Mouse (Mus musculus) retina, embryonic 14.5 days (tissue): ENCODE results near the gene Bmp5.
"Not testable (repeated sequence)": the region's sequence is repeated elsewhere in the genome, so short reads cannot be mapped to it uniquely, and the experiment has no call there.

Experiments used
- DNase-seq: peaks from one replicate; pipeline ENCODE4 v3.0.0-alpha.2; 2015; ENCODE audit warnings: low spot score

Gene Bmp5

DNA sequence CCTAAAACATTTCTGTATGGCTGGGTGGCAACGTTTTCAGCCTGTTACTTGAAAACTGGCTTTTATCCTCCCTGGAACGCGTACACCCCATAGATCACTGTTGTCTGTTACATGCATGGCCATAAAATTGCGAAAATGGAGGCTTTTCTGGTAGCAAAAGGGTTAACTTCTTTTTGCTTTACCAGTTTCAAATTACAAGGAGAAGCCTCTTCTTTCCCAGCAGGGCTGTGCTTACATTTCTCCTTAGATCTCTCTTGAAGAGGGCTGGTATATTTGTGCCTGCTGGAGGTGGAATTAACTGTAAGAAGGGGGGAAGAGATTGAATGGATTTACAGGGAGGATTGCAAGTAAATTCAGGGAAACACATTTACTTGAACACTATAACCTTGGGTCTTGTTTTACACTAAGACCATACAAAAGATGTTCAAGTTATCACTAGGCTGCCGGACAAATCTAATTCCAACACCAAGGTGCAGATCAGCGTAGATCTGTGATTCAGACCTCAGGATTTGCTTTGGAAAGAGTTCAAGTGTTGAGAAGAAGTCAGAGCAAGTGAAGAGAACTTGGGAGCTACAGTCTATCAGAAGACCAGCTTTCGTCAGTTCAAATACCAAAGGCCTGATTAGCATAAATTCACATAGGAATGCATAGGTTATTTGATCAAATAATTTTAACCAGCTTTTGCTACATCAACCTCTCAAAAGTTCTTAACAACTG lies at the start of gene Bmp5:
Gene Bmp5 (plus strand): TSS at position 236 of the 717 bp plus-strand sequence.
- no peak for DNase-seq

DNA sequence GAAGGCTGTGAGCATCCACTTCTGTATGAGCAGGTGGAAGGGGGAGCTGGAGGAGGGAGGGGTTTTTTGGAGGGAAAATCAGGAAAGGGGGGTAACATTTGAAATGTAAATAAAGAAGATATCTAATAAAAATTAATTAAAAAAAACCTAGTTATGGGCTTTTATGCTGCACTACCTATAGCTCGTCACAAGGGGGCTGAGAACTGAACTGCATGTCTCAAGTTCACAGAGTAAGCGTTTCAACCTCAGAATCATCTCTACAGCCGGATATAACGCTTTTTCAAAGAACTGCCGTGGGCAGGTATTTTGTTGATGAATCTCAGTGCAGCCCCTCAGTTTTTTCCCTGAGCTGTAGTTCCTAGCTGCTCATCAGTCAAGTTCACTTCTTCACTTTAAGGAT lies 15.1 kb upstream of the Bmp5 start:
- peak; percentile 65 for DNase-seq

DNA sequence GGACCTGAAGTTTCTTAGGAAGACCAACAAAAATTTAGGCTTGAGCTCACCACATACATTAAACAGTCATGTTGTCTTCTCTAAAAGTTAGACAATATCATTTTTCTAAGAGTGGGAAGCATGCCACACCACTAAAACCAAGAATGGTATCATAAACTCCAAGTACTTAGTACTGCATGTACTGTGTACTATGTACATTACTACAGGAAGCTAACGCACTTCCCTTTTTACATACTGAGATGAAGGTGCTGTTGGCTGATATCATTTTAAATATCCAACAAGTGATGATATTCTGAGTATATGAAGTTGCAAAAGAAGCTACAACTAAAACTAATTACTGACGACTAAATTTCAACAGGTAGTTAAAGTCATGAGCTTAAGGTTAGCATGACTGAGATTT lies 13.6 kb upstream of the Bmp5 start:
- no peak for DNase-seq

DNA sequence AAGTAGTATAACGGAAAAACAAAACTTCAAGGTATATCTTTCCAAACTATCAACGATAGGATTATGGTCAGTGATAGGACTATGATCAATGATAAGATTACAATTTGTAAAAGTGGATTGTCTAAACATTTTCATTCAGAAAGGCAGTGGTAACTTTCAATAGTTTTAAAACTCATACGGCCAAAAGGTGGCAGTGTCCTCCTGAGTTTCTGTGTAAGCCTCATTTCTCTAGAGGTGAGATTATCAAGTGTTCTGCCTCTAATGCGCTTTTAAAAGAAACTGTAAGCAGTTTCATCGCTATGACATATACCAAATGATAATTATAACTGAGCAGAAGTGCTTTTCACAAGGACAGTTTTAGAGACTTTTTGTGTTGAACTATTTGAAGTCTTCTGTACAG lies 12.7 kb upstream of the Bmp5 start:
- DNase-seq = peak; percentile 71

GRCm38 (mm10) chr9:75764792-75765191 lies 10.4 kb upstream of the Bmp5 start:
- DNase-seq = no peak

- DNase-seq = no peak
These were observed 8.6 kb upstream of the Bmp5 start for GRCm38 (mm10) chr9:75766521-75766920.

DNA sequence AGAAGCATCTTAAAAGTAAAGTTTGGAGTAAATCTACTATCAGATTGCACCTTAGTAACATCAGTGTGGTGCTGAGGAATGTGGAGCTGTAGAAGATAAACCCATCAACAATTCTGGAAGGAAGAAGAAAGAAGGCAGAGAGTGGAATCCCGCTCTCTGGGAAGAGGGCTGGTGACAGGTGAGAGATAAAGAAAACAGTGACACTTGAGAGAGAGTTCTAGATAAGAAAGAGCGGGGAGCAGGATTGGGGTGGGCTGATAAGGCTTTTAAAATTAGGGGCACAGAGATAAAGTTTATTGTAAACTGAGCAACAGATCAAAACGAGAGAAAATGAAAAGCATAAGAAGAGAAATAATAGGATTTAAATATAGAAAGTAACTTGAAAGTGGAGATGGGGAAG lies 6.1 kb upstream of the Bmp5 start:
- no peak for DNase-seq

DNA sequence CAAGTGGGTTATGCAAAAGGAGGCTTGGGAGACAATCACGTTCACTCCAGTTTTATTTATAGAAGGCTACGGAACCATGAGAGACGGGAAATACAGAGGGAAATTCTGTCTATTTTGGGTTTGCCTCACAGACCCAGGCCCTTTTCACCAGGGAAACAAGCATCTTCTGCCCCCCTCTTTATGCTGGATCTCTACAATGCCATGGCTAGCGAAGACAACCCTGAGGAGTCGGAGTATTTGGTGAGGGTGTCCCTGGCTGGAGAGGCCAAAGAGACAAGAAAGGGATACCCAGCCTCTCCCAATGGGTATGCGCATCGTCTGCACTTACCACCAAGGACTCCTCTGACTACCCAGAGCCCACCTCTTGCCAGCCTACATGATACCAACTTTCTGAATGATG lies 989 bp downstream of the Bmp5 start:
- no peak for DNase-seq

DNA sequence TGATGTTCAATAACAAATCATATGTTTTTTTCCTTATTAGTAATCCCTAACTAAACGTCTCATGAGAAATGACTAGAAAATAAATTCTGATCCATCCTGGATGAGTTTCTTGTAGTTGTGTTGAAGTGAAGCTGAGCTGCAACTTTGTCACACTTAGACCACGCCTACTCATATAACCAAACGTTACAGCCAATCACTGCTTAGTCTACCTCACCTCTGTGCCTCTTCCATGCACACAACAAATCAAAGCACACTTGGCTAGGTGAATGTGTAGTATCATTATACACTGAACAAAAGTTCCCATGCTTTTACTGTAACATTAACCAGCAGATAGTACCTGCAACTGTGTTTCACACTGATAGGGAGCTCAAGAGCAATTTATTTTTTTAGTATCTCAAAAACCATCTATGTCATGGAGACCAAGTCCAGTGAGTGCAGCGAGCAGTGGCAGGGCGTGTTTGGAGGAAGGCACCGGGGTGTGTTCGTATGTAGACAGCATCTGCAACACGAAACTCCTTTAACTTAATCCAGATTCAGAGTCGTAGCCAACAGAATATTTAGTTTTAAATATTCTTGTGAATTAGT lies 3.7 kb downstream of the Bmp5 start:
- DNase-seq = no peak

- DNase-seq = no peak
These were observed 5.6 kb downstream of the Bmp5 start for GRCm38 (mm10) chr9:75780558-75781276.

DNA sequence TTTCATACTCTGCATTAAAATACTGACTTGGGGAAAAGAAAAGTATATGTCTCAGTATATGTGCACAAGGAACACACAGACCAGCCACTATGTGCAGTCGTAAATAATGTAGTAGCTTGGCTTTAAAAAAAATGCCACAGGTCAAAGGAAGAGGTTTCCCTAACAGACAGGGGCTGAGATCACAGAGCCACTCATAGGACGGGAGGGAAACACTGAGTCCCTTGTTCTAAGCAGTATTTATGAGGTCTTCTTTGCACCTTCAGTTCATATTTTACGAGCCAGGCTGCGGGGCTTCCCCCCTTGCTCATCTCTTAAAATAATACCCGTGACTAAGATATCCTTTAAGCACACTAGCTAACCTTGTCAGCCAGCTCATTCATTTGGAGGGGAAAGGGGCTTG lies 6.4 kb downstream of the Bmp5 start:
- DNase-seq = no peak

DNA sequence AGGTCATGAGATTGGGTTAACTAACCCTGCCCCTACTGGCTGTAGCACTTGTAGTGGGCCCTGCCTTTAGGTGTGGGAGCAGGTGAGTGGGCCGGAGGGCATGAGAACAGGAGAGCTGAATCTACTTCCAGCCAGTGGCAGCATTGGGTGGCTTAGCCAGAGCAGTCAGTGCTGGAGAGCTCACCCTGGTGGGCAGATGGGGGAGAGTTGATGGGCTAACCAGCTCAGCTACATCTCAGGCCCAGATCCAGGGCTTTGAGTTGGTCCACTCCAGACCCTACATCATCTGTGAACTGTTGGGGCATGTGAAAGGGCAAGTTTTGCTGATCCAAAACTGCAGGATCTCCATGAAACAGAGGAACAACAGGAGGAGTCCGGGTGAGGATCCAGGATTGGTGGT lies 8.4 kb downstream of the Bmp5 start:
- DNase-seq = no peak

GRCm38 (mm10) chr9:75785959-75786358 lies 10.8 kb downstream of the Bmp5 start:
- no peak for DNase-seq

DNA sequence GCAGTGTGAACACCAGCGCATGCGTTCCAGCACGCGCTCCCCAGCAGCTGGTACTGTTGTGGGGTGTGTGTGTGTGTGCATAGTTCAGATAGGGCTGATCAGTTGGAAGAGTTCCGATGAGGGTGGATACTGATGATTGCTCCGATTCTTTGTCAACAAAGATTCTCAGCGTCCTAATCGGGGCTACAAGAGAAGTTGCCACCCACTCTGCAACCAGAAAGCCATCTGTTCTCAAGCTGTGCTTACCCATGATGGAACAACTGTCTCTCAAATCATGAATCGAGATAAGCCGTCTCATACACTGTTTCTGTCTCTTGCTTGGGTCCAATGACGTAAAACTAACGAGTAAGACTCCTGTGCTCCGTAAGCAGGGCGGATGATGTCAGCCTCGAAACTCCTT lies 12.0 kb downstream of the Bmp5 start:
- DNase-seq = no peak

DNA sequence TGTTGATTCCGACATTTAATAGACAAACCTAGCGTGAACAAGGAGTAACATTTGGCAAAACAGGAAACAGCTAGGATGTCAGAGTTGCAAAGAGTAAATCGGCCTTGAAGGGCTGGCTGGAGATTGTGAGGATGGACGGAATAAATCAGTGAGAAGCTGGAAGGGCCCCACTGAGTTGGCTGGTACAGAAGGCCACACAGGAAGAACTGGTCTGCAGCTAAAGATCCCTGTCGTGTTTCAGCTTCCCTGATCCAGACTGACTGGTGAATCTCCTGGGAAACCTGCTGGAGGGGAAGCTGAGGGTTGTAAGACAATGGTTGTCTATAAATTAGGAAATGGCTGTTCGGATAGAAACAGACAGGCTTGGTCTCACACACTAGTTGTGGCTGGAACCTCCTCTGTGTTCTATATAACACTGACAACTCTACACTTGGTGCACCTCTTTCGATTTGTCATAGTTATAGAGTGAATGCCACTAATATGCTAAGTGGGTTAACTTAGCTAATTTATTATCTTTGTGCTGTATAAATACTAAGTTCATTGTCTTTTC lies 14.8 kb downstream of the Bmp5 start:
- peak; percentile 5 for DNase-seq

DNA sequence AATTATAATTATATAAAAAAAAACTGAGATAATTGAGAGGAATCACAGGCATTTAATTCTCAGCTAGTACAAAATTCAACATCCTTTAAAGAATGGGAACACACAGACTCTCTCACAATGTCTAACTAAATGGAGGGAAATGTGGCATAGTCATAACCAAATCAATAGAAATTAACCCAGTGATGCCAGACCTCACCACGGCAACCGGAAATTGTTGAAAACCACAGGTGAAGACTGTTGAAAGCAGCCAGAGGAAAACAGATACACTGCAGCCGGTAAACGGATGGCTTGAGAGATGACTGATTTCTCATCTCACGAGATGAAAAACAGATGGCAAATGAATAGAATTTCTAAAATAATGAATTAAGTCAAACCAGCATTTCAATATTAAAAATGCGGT lies 29.8 kb downstream of the Bmp5 start:
- DNase-seq = no peak

DNA sequence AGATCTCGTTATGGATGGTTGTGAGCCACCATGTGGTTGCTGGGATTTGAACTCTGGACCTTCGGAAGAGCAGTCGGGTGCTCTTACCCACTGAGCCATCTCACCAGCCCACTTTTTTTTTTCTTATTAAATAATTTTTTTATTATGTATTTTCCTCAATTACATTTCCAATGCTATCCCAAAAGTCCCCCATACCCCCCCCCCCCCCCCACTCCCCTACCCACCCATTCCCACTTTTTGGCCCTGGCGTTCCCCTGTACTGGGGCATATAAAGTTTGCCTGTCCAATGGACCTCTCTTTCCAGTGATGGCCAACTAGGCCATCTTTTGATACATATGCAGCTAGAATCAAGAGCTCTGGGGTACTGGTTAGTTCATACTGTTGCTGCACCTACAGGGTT lies 33.0 kb downstream of the Bmp5 start:
- DNase-seq = not testable (repeated sequence)

- no peak for DNase-seq
These were observed 33.5 kb downstream of the Bmp5 start for GRCm38 (mm10) chr9:75808659-75809058.

DNA sequence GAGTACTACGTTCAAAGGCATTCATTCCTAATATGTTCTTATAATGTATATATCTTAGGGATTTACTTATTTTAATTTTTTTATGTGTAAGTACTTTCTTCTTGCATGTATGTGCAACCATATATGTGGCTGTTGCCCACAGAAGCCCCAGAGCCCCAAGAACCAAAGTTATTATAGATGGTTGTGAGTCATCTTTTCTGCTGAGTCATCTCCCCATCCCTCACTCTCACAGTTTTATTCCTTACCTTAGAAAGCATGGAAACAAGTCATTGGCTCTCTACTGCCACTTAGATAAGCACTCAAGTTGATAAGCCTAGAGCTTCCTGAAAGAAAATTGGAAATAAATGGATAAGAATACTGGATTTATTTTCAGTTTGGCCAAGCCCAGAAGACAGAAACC lies 40.0 kb downstream of the Bmp5 start:
- DNase-seq = no peak

GRCm38 (mm10) chr9:75818400-75818799 lies 43.2 kb downstream of the Bmp5 start:
- DNase-seq = no peak

DNA sequence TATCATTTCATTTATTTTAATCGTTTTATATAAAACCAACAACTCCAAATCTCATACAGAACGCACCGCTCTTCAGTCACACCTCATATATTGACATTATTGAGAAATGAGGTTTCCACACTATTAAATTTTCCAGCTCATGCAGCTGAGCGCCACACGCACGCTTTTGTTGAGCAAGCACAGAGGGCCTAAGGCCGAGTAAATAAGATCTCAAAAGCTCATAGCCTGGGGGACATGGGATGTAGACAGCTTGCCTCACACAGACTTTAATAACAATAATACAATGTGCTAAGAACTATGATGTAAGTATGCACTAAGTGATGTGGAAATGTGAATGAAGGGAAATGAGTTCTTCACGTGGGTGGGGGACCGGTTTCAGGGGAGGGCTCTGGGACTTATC lies 57.3 kb downstream of the Bmp5 start:
- DNase-seq = no peak

DNA sequence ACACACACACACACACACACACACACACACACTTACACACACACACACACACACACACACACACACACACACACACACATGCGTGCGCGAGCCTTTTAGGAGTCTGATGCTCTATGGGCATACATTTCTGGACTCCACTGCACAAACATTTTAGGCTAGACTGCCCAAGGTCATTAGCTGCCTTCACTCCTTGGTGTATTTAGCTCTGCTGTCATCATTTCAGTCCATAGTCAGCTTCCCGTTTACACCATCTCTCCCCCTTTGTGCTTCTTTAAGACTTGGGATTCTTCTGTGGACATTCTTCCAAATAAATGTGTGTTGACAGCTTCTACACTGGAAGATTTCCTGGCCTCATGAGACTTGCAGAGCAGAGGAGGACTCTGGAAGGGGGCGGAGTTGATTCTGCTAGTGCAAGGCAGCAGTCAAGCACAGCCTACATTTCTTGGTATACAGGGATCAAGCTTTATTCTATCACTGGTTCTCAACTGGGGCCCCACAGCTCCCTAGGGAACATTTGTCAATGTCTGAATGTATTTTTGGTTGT lies 58.1 kb downstream of the Bmp5 start:
- peak; percentile 12 for DNase-seq

DNA sequence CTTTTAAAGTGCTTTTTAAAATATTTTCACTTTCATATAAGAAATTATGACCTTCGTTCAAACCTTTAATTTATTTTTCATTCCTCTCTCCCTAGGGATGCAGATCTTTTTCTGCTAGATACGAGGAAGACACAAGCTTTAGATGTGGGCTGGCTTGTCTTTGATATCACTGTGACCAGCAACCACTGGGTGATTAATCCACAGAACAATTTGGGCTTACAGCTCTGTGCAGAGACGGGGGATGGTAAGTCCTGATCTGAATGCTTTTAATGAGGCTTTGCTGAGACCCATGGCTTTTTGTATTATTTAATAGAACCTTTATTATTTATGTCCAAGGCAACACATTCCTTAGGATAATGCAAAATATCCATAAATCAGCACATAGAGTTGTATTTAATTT lies 64.3 kb downstream of the Bmp5 start:
- DNase-seq = no peak
